Mouse (Mus musculus) cerebellum, adult 11-12 months (tissue): Measurements from ENCODE around the gene Nrp1.
A peak's percentile ranks its signal among the peaks of the same experiment; 100 is the strongest.

Source experiments
- DNase-seq: peaks from one replicate; pipeline ENCODE4 v3.0.0; 2022

Nrp1 gene

DNA sequence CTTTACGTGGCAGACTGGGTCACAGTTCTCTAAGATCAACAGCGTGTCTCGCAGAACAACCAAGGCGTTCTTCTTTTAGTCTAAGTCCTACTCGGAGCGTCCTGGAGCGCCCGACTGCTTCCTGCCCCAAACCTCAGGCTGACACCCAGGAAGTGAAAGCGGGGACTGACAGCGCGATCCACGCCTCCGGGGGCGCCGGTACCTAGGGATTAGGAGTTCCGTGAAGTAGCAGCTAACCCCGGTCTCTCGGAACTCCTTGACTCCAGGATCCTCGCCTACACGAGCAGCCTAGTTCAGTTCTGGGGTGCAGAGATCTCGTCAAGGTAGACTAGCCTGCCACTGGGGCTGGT lies at the start of gene Nrp1:
Gene Nrp1, plus strand, starts transcription at position 199 of the 350 bp plus-strand sequence.
- peak; percentile 4 for DNase-seq

GRCm38 (mm10) chr8:128320797-128321196 lies 37.6 kb upstream of the Nrp1 start:
- DNase-seq: no peak

GRCm38 (mm10) chr8:128327281-128327680 lies 31.1 kb upstream of the Nrp1 start:
- no peak for DNase-seq

DNA sequence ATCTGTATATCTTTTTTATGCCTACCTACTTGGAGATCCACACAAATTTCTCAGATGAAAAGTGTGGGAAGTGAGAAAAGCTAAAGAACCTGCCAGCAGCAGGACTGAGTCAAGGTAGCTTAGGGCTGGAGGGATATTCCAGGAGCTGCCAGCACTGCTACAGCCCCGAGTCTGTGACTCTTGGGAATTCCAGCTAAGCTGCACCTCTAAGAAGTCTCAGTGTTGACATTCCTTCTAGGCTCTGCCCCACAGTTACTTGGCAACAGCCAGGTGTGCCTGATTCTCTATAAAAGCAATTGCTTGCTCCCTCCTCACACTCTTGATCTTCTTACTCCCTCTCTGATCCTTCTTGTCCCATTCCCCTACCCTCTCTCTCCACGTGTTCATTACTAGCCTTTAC lies 30.5 kb upstream of the Nrp1 start:
- DNase-seq: no peak

GRCm38 (mm10) chr8:128329502-128329901 lies 28.9 kb upstream of the Nrp1 start:
- DNase-seq: no peak

GRCm38 (mm10) chr8:128335976-128336375 lies 22.4 kb upstream of the Nrp1 start:
- DNase-seq: no peak

DNA sequence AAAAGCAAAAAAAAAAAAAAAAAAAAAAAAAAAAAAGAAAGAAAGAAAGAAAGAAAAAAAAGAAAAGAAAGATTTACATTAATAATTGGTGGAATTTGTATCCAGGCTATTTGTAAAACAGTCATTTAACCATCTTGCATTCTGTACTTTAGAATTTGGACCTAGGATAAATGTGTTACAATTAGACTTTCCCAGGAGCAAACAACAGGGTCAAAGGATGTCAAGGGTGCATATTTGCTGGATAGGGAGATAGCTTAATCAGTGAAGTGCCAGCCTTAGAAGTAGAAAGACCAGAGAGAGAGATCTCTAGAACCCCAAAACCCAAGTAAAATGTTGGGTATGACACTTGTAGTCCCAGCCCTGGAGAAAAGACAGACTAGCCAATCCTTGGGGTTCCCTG lies 19.5 kb upstream of the Nrp1 start:
- DNase-seq: no peak

DNA sequence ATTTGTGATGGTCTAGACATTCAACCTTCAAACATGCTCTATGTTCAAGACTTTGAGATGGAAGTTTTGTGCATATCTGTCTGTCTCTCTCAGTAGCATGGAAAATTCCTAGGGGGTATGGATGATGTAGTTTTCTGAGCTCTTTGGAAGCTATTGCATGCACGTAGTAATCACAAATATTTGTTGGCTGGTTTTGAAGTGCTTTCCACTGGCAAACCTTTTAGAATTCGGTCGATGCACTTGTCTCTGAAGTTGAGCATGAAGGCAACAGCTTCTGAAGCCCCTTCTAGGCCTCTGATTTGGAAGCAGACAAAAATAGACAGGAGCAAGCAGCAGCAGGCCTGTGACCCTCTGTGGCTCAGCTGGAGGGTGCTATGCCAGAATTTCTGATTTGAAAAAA lies 18.9 kb upstream of the Nrp1 start:
- no peak for DNase-seq

- DNase-seq: peak; percentile 14
Measured at GRCm38 (mm10) chr8:128350405-128350804, 8.0 kb upstream of the Nrp1 start.

DNA sequence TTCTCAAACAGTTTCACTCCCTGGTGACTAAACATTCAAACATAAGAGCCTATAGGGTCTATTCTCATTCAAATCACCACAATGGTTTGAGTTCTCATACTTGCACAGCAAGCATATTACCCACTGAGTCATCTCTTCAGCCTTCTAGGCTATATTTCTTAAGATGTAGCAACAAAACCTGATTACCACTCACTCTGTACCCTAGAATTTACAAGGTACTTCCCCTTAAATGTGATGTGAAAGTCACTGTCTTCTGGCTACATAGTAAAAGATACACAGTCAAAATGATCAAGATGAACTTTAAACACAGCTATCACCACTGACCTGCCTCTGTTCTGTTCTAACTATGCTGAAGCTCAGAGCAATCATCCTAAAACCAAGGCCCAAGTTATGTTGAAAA lies 7.2 kb upstream of the Nrp1 start:
- DNase-seq: no peak

- no peak for DNase-seq
Measured at GRCm38 (mm10) chr8:128352821-128353220, 5.6 kb upstream of the Nrp1 start.

- DNase-seq: no peak
Measured at GRCm38 (mm10) chr8:128353999-128354398, 4.4 kb upstream of the Nrp1 start.

DNA sequence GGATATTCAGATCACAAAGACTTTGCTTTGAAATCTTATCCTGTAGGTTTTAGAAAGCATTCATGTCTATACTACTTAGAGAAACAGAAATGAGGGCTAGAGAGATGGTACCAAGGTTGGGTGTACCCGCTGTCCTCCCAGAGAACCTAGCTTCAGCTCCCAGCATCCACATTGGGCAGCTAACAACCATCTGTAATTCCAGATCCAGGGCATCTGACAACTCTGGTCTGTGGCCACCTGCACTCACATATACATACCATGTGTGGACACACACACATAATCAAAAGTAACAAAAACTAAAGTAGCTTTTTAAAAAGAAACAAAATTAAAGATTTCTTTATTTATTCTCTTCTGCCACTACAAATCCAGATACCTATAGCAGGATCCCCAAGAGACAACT lies 3.3 kb upstream of the Nrp1 start:
- DNase-seq: no peak

DNA sequence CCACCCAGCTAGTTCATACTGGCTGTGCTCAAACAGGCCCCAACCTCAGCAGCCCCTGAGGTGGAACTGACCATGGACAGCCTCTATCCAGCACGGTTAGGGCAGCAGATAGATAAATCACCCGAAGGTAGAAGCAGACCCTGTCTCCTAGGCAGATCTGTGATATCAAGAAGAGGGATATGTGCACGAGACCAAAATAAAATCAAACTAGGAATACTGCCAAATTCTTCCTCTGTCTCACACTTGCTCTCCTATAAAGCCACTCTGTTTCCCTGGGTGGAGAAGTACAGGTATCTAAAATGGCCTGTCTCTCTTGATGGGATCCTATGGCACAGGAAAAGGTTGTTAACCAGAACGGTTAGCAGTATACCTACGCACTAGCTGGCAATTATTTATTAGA lies 2.2 kb upstream of the Nrp1 start:
- no peak for DNase-seq

- DNase-seq: peak; percentile 40
Measured at GRCm38 (mm10) chr8:128356796-128357539, 1.4 kb upstream of the Nrp1 start.

DNA sequence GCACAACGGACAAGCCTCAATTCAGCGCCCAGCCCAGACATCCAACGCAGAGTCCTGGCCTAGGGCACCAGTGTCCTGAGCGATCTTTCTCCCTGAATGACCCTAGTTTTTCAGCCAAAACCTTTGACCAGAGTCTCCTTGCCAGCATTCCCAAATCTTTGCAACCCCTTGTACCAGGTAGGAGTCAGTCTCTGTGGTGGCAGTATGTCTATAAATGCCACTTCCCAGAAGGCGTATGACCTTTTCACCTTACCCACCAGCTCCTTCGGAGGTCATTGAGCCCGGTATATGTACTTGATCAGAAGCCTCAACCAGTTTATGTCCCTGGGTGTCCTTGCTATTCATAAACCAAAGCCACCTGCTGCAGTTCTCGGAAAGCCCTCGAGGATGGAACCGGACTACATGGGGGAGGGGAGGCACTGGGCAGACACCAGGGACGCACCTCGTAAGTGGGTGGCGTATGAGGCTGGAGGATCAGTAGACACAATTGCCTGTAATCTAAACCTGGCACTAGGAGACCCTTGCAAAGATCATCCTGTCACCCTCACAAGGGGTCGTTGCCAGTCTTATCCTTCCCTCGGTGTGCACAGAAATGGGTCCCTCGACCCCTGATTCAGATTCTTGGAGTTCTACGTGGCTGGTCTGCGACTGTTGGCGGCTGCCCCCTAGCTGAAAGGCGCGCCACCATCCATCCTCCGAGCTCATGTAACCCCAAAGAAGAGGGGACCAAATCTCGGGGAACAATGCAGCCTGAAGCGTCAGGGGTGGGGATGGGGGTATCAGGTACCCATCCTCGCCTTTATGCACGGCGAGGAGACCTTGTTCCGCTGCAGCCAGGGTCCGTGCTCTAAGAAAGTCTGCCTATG lies 631 bp upstream of the Nrp1 start:
- DNase-seq: peak; percentile 14

DNA sequence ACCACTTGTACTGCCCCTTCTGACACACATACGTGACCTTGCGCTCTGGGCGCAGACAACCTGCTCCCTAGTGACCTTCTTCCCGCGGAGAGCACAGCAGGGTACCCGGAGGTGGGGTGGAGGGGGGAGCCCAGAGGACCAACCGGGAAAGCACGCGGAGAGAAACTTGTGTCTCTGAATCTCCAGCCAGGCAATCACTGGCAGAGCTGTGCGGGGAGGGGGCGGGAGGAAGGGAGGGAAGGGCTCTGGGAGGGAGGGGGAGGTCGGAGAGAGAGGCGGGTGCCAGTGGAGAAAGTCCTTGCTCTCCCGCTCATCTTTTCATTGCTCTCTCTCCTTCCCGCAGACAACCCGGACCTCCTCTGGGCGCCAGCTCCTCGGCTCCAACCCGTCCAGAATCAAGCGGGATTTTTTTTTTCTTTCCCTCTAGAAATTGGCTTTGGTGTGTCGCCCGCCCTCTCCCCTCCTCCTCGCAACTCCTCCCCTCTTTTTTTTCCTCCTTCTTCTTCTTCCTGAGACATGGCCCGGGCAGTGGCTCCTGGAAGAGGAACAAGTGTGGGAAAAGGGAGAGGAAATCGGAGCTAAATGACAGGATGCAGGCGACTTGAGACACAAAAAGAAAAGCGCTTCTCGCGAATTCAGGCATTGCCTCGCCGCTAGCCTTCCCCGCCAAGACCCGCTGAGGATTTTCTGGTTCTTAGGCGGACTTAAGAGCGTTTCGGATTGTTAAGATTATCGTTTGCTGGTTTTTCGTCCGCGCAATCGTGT lies 534 bp downstream of the Nrp1 start:
- DNase-seq: peak; percentile 6

GRCm38 (mm10) chr8:128359521-128360318 lies 1.3 kb downstream of the Nrp1 start:
- no peak for DNase-seq

DNA sequence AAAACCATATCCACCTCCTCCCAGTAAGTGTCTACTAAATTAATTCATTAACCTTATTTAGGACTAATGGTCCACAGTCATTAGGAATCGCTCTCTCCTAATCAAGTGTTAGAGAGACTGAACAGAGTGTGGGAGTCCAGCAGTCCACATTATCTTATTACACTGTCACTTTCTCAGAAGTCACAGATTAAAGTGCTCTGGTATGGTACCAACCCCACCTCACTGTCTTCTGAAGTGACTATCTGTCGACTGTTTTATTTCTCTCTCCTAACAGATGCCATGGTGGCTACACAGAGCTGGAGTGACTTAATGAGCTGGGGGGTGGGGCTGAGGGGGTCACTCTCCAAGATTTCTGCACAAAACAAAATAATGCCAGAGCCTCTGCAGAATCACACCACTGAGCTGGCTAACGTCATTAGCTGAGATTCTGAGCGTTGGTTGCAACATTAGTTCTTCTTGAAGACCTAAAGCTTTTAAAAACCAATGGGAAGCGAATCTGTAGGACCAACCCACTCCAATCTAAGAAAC lies 3.0 kb downstream of the Nrp1 start:
- DNase-seq: no peak

- DNase-seq: peak; percentile 40
Measured at GRCm38 (mm10) chr8:128362940-128363595, 4.7 kb downstream of the Nrp1 start.

- DNase-seq: no peak
Measured at GRCm38 (mm10) chr8:128370496-128370895, 12.1 kb downstream of the Nrp1 start.

DNA sequence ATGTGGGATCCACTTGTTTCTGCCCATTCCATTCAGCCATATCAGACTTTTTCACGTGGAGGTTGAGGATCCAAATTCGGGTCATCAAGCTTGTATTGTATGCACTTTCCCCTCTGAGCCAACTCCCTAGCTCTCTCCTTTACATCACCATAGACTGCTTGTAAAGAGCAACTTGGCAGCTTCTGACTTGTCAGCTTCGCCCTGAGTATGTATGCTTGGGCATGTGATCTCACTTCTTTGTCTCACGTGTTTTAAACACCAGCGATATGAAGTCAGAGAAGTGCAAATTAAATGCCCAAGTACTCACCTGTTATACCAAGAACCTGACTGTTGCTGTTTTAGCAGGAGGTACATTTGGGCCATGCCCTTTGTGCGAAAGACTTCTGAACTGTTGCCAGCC lies 12.6 kb downstream of the Nrp1 start:
- no peak for DNase-seq
